Comparison of ENCODE assay signal across 13 mouse cellular contexts in the genomic region with DNA sequence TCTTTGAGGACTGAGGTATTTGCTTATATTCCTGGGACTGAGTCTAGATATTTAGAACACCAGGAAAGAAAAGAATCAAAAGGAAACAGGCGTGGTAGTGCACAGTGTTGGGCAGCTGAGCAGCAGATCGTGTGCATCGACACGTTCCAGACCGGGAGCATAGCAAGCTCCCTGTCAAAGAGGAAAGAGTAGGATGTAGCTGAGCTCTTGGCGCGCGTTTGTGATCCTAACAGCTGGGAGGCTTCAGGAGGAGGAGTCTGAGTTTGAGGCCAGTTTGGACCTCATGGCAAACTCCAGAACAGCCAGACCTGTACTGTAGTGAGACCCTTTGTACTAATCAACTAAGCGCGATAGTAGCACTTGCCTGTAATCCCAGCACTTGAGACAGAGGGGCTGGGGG. TPM values are rescaled to one million over a fixed set of nuclear protein-coding genes. Genes with fewer than 3 reads are reported as not detected.
A peak's percentile ranks its signal among the peaks of the same experiment; 100 is the strongest.
DNase-seq lines count a peak whose midpoint lies in the region; ATAC-seq lines count a peak whose summit lies in the region.
"Had no signal": no experiment of that assay in that cellular context is flagged by ENCODE, and none has a peak within 500 bp of the region (broad histone marks: within the 10 kb centered on the region; RNA-seq: fewer than 3 reads in every experiment).

No protein-coding gene starts in this region.

- 0 out of 2 replicates have a peak overlapping the region, but pooled peaks have one; percentile 91 for H3K4me2 ChIP-seq in hindbrain, embryonic 12.5 days (replicated peaks)
- no peak overlapping the region for H3K4me2 ChIP-seq in hindbrain, embryonic 16.5 days (ENCODE audit: low read length)
- peak overlapping the region; percentile 96 for H3K4me2 ChIP-seq in heart, embryonic 12.5 days
- H3K4me2 ChIP-seq in midbrain, embryonic 13.5 days (replicated peaks) = peak overlapping the region; percentile 81

- peaks cover 34% of the 10 kb centered on the region for H3K36me3 ChIP-seq in hindbrain, embryonic 12.5 days
- peaks cover 20% of the 10 kb centered on the region for H3K36me3 ChIP-seq in hindbrain, embryonic 16.5 days (ENCODE audit: control insufficient read depth, insufficient read depth, low read length)
- H3K36me3 ChIP-seq in heart, embryonic 12.5 days = peaks cover 42% of the 10 kb centered on the region
- peaks cover 48% of the 10 kb centered on the region for H3K36me3 ChIP-seq in midbrain, embryonic 13.5 days

- no peak for ATAC-seq in hindbrain, embryonic 12.5 days (ENCODE audit: low FRiP score)
- no peak for ATAC-seq in hindbrain, embryonic 16.5 days
- ATAC-seq in heart, embryonic 12.5 days (ENCODE audit: insufficient number of reproducible peaks, low FRiP score) = no peak
- ATAC-seq in midbrain, embryonic 13.5 days = no peak
- ATAC-seq in megakaryocyte-erythroid progenitor cell, adult 5-6 weeks (replicated peaks; ENCODE audit: low FRiP score, low TSS enrichment, poor library complexity, severe bottlenecking) = no peak

- H3K27me3 ChIP-seq in hindbrain, embryonic 12.5 days = peaks cover 10% of the 10 kb centered on the region; the same call in 1 of the 2 replicates
- H3K27me3 ChIP-seq in hindbrain, embryonic 16.5 days (replicated peaks; ENCODE audit: control insufficient read depth, insufficient read depth, low read length) = no peaks in the 10 kb centered on the region
- H3K27me3 ChIP-seq in heart, embryonic 12.5 days (replicated peaks) = no peaks in the 10 kb centered on the region; the same call in 1 of the 2 replicates
- H3K27me3 ChIP-seq in midbrain, embryonic 13.5 days = 0 out of 2 replicates have a peak, but pooled peaks cover 2% of the 10 kb centered on the region

- no peak overlapping the region for H3K9ac ChIP-seq in hindbrain, embryonic 12.5 days
- H3K9ac ChIP-seq in hindbrain, embryonic 16.5 days (ENCODE audit: low read depth, low read length) = no peak overlapping the region
- H3K9ac ChIP-seq in heart, embryonic 12.5 days = peak overlapping the region; percentile 27
- H3K9ac ChIP-seq in midbrain, embryonic 13.5 days (replicated peaks) = no peak overlapping the region

- peaks cover 16% of the 10 kb centered on the region for H3K4me1 ChIP-seq in hindbrain, embryonic 12.5 days
- peaks cover 13% of the 10 kb centered on the region for H3K4me1 ChIP-seq in hindbrain, embryonic 16.5 days (ENCODE audit: control insufficient read depth, insufficient read depth, low read depth, low read length)
- peaks cover 15% of the 10 kb centered on the region for H3K4me1 ChIP-seq in heart, embryonic 12.5 days (replicated peaks)
- peaks cover 17% of the 10 kb centered on the region for H3K4me1 ChIP-seq in midbrain, embryonic 13.5 days (replicated peaks)

- 94% methylated on average over 10 of the region's 10 CpGs for WGBS in hindbrain, embryonic 12.5 days
- 87% methylated on average over 10 of the region's 10 CpGs for WGBS in hindbrain, embryonic 16.5 days
- 78% methylated on average over 10 of the region's 10 CpGs for WGBS in heart, embryonic 12.5 days
- WGBS in midbrain, embryonic 13.5 days = 93% methylated on average over 10 of the region's 10 CpGs

- H3K4me3 ChIP-seq in hindbrain, embryonic 12.5 days = no peak overlapping the region
- no peak overlapping the region for H3K4me3 ChIP-seq in hindbrain, embryonic 16.5 days (ENCODE audit: low read length)
- H3K4me3 ChIP-seq in heart, embryonic 12.5 days = no peak overlapping the region
- H3K4me3 ChIP-seq in midbrain, embryonic 13.5 days (replicated peaks) = 0 out of 2 replicates have a peak overlapping the region, but pooled peaks have one; percentile 5

- no peaks in the 10 kb centered on the region for H3K9me3 ChIP-seq in hindbrain, embryonic 12.5 days (replicated peaks)
- H3K9me3 ChIP-seq in hindbrain, embryonic 16.5 days (ENCODE audit: control insufficient read depth, low read length) = no peaks in the 10 kb centered on the region
- H3K9me3 ChIP-seq in heart, embryonic 12.5 days (replicated peaks) = no peaks in the 10 kb centered on the region
- no peaks in the 10 kb centered on the region for H3K9me3 ChIP-seq in midbrain, embryonic 13.5 days

- H3K27ac ChIP-seq in hindbrain, embryonic 12.5 days = no peak overlapping the region
- H3K27ac ChIP-seq in hindbrain, embryonic 16.5 days (ENCODE audit: low read depth, low read length) = no peak overlapping the region
- no peak overlapping the region for H3K27ac ChIP-seq in heart, embryonic 12.5 days (ENCODE audit: poor library complexity, severe bottlenecking)
- H3K27ac ChIP-seq in midbrain, embryonic 13.5 days = no peak overlapping the region

- peak; percentile 67 to 74 for DNase-seq in kidney, postnatal 4 days
- no peak for DNase-seq in thymus, postnatal 4 days
- DNase-seq in layer of hippocampus, adult 8-10 months (ENCODE audit: low spot score in 2 of 2) = no peak
- DNase-seq: adrenal gland, postnatal 14 days had no signal

RNA-seq across cellular contexts. Expression of gene Klhdc8b, which starts 0.8 kb away (rescaled TPM):
- 57.7 and 57.9 TPM in 2 replicates for polyA plus RNA-seq in hindbrain, embryonic 12.5 days (2016; fragmentation: Nextera tagmentation; extraction: Ambion mirVana)
- 54.8 and 68.6 TPM in 2 replicates for polyA plus RNA-seq in hindbrain, embryonic 16.5 days (2015; fragmentation: Nextera tagmentation; extraction: Ambion mirVana)
- polyA plus RNA-seq in heart, embryonic 12.5 days (2016; fragmentation: Nextera tagmentation; extraction: Ambion mirVana) = 96.5 and 99.1 TPM in 2 replicates
- polyA plus RNA-seq in midbrain, embryonic 13.5 days (2015; fragmentation: Nextera tagmentation; extraction: Ambion mirVana) = 75.7 and 84.8 TPM in 2 replicates
- total RNA-seq in megakaryocyte-erythroid progenitor cell, adult 5-6 weeks (2014; fragmentation: Nextera tagmentation) = 8.0 and 29.6 TPM in 2 replicates
- total RNA-seq in megakaryocyte-erythroid progenitor cell, adult 5-6 weeks (2017) = 6.2 and 21.7 TPM in 2 replicates
- 10 to 100 TPM; 22.0 to 32.0 (median 24.2) TPM for total RNA-seq in layer of hippocampus, adult 8-10 months (2022)

RNA-seq across cellular contexts. Expression of gene Ccdc71, which starts 1.9 kb away (rescaled TPM):
- polyA plus RNA-seq in hindbrain, embryonic 12.5 days (2016; fragmentation: Nextera tagmentation; extraction: Ambion mirVana) = 47.2 and 49.7 TPM in 2 replicates
- polyA plus RNA-seq in hindbrain, embryonic 16.5 days (2015; fragmentation: Nextera tagmentation; extraction: Ambion mirVana) = 57.6 and 68.3 TPM in 2 replicates
- polyA plus RNA-seq in heart, embryonic 12.5 days (2016; fragmentation: Nextera tagmentation; extraction: Ambion mirVana) = 39.1 and 39.2 TPM in 2 replicates
- polyA plus RNA-seq in midbrain, embryonic 13.5 days (2015; fragmentation: Nextera tagmentation; extraction: Ambion mirVana) = 59.7 and 63.5 TPM in 2 replicates
- 19.6 and 42.3 TPM in 2 replicates for total RNA-seq in megakaryocyte-erythroid progenitor cell, adult 5-6 weeks (2014; fragmentation: Nextera tagmentation)
- 13.2 and 13.6 TPM in 2 replicates for total RNA-seq in megakaryocyte-erythroid progenitor cell, adult 5-6 weeks (2017)
- total RNA-seq in layer of hippocampus, adult 8-10 months (2022) = 10 to 100 TPM; 31.3 to 44.7 (median 36.6) TPM

RNA-seq across cellular contexts. Expression of gene Lamb2, which starts 17.3 kb away (rescaled TPM):
- 44.1 and 44.8 TPM in 2 replicates for polyA plus RNA-seq in hindbrain, embryonic 12.5 days (2016; fragmentation: Nextera tagmentation; extraction: Ambion mirVana)
- 17.1 and 26.5 TPM in 2 replicates for polyA plus RNA-seq in hindbrain, embryonic 16.5 days (2015; fragmentation: Nextera tagmentation; extraction: Ambion mirVana)
- polyA plus RNA-seq in heart, embryonic 12.5 days (2016; fragmentation: Nextera tagmentation; extraction: Ambion mirVana) = 67.2 and 68.6 TPM in 2 replicates
- 20.0 and 24.1 TPM in 2 replicates for polyA plus RNA-seq in midbrain, embryonic 13.5 days (2015; fragmentation: Nextera tagmentation; extraction: Ambion mirVana)
- total RNA-seq in megakaryocyte-erythroid progenitor cell, adult 5-6 weeks (2014; fragmentation: Nextera tagmentation) = not detected in 2 replicates
- 0.66 TPM in 1 of 2 replicates, not detected in the other for total RNA-seq in megakaryocyte-erythroid progenitor cell, adult 5-6 weeks (2017)
- total RNA-seq in layer of hippocampus, adult 8-10 months (2022) = 10 to 100 TPM; 28.9 to 46.8 (median 34.7) TPM

RNA-seq across cellular contexts. Expression of gene BC048562, which starts 25.9 kb away (rescaled TPM):
- not detected in 2 replicates for polyA plus RNA-seq in hindbrain, embryonic 12.5 days (2016; fragmentation: Nextera tagmentation; extraction: Ambion mirVana)
- not detected in 2 replicates for polyA plus RNA-seq in hindbrain, embryonic 16.5 days (2015; fragmentation: Nextera tagmentation; extraction: Ambion mirVana)
- polyA plus RNA-seq in heart, embryonic 12.5 days (2016; fragmentation: Nextera tagmentation; extraction: Ambion mirVana) = not detected in 2 replicates
- polyA plus RNA-seq in midbrain, embryonic 13.5 days (2015; fragmentation: Nextera tagmentation; extraction: Ambion mirVana) = not detected in 2 replicates
- not detected in 2 replicates for total RNA-seq in megakaryocyte-erythroid progenitor cell, adult 5-6 weeks (2014; fragmentation: Nextera tagmentation)
- not detected in 2 replicates for total RNA-seq in megakaryocyte-erythroid progenitor cell, adult 5-6 weeks (2017)
- not detected for total RNA-seq in layer of hippocampus, adult 8-10 months (2022)
- total RNA-seq: adrenal gland, postnatal 14 days; gastrocnemius, postnatal 4 days had no signal
- polyA plus RNA-seq: cortical plate, adult 2 months; liver, embryonic 16.5 days; urinary bladder, adult 2 months had no signal

RNA-seq across cellular contexts. Expression of gene Usp19, which starts 28.2 kb away (rescaled TPM):
- polyA plus RNA-seq in hindbrain, embryonic 12.5 days (2016; fragmentation: Nextera tagmentation; extraction: Ambion mirVana) = 107 and 112 TPM in 2 replicates
- 56.3 and 71.4 TPM in 2 replicates for polyA plus RNA-seq in hindbrain, embryonic 16.5 days (2015; fragmentation: Nextera tagmentation; extraction: Ambion mirVana)
- polyA plus RNA-seq in heart, embryonic 12.5 days (2016; fragmentation: Nextera tagmentation; extraction: Ambion mirVana) = 78.0 and 84.2 TPM in 2 replicates
- 75.9 and 91.9 TPM in 2 replicates for polyA plus RNA-seq in midbrain, embryonic 13.5 days (2015; fragmentation: Nextera tagmentation; extraction: Ambion mirVana)
- total RNA-seq in megakaryocyte-erythroid progenitor cell, adult 5-6 weeks (2014; fragmentation: Nextera tagmentation) = 127 and 134 TPM in 2 replicates
- 37.8 and 51.0 TPM in 2 replicates for total RNA-seq in megakaryocyte-erythroid progenitor cell, adult 5-6 weeks (2017)
- total RNA-seq in layer of hippocampus, adult 8-10 months (2022) = 100 to 1,000 TPM; 144 to 189 (median 157) TPM

Comparison
In these comparisons a context has a peak if more than half of its experiments do, and no peak if none do; other contexts are left out.
1. DNase-seq: peak in kidney, postnatal 4 days (2 of 2); none in thymus, postnatal 4 days (single experiment) and layer of hippocampus, adult 8-10 months (0 of 2).